Mouse (Mus musculus): ENCODE data around the gene St6gal2.

Gene St6gal2

DNA sequence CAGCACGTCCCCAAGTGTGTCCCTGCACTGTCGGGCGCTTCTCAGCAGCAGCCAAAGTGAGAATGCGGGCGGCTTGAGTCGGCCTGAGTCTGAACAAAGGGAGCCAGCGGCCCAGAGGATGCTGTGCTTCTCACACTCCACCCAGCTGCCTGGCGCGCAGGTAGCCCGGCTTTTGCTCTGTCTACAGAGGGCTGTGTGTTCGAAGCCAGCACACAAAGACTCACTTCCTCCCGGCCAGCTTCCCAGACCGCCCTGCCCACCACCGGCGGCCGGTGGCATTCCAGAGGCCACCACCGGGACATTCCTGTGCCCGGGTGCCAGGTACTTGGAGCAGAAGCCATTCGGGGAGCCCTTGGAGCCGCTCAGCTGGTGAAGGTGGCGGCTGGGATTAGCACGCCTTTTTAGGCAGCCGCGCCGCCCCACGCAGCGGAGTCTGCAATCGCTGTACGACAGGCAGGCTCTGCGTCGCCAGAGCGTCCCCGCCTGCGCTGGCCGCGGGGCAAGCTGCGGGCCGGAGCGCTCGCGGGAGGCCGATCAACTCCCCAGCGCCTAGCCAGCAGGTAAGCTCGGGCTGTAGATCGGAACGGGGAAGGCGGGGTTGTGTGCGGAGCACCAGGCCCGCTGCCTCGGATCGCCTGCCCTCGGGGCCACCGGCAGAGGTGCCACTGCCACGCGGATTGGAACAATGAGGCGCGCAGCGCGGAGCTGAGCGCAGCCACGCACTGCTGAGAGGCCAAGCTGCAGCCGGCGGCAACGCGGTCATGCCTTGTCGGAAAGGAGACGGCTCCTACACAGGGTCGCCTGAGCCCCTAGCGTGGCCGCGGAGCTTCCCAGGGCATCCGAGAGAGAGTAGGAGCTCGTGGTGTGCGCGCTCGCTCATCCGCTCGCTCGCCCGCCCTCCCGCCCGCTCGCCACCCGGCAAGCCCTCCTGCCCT, at the start of gene St6gal2:
St6gal2 (plus strand) TSS at position 133 of the 935 bp plus-strand sequence.
- DNase-seq (ENCODE audit: low read depth, low spot score): peak; percentile 76

- no peak for DNase-seq (ENCODE audit: low read depth, low spot score)
Observed at GRCm38 (mm10) chr17:55406043-55406442, 39.1 kb upstream of the St6gal2 start.

GRCm38 (mm10) chr17:55416519-55416918, 28.7 kb upstream of the St6gal2 start:
- DNase-seq (ENCODE audit: low read depth, low spot score): no peak

- peak; percentile 65 for DNase-seq (ENCODE audit: low read depth, low spot score)
Observed at GRCm38 (mm10) chr17:55446185-55446527, 974 bp downstream of the St6gal2 start.

- no peak for DNase-seq (ENCODE audit: low read depth, low spot score)
Observed at GRCm38 (mm10) chr17:55446698-55447097, 1.5 kb downstream of the St6gal2 start.

GRCm38 (mm10) chr17:55450943-55451342, 5.8 kb downstream of the St6gal2 start:
- DNase-seq (ENCODE audit: low read depth, low spot score): no peak

- no peak for DNase-seq (ENCODE audit: low read depth, low spot score)
Observed at GRCm38 (mm10) chr17:55454487-55454886, 9.3 kb downstream of the St6gal2 start.

- DNase-seq (ENCODE audit: low read depth, low spot score): no peak
Observed at GRCm38 (mm10) chr17:55460187-55460586, 15.0 kb downstream of the St6gal2 start.

GRCm38 (mm10) chr17:55467579-55467978, 22.4 kb downstream of the St6gal2 start:
- DNase-seq (ENCODE audit: low read depth, low spot score): no peak

DNA sequence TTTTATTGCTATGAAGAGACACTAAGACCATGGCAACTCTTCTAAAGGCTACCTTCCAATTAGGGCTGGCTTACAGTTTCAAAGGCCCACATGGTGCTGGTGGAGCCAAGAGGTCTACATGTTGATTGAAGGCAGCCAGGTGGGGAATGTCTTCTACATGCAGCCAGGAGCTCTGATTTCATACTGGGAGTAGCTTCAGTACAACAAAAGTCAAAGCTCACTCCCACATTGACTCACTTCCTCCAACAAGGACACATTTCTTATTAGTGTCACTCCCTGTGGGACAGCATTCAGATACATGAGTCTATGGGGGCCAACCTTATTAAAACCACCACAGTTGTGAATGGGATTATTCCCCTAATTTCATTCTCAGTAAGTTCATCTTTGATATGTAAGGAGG, 23.8 kb downstream of the St6gal2 start:
- DNase-seq (ENCODE audit: low read depth, low spot score): no peak

DNA sequence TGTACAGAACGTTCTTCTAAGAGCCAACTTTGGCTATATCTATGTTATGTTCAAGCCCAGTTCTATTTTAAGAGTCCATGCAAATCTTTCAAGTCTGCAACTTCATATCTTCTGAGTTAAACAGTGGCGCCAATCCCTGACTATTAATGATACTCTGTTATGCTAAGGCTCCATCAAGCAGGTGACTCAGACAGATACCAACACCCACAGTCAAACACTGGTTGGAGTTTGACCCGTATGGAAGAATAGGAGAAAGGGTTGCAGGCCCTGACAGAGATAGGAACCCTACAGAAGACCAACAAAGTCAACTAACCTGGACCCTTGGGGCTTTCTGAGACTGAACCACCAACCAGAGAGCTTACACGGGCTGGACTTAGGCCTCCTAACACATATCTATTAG, 30.8 kb downstream of the St6gal2 start:
- DNase-seq (ENCODE audit: low read depth, low spot score): no peak

- DNase-seq (ENCODE audit: low read depth, low spot score): peak; percentile 23
Observed at GRCm38 (mm10) chr17:55477361-55477760, 32.2 kb downstream of the St6gal2 start.

DNA sequence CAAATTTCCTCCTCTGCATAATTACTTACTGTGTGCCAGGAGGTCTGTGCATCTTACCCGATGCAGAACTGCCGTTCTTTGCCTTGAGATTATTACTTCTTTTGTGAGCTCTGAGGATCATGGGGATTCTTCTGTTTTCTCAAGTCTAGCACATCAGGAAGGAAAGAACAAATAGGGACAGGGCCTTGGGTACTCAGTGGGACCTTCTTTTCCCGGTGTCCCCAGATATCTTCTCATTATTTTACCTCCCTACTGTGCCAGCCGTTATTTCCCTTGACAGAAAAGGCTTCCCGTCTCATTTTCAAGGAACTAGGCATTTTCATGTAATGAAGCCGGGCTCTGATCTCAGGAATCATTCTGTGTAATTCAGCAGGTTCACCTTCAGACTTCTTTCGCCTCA, 34.2 kb downstream of the St6gal2 start:
- no peak for DNase-seq (ENCODE audit: low read depth, low spot score)

GRCm38 (mm10) chr17:55484108-55484870, 39.1 kb downstream of the St6gal2 start:
- no peak for DNase-seq (ENCODE audit: low read depth, low spot score)

DNA sequence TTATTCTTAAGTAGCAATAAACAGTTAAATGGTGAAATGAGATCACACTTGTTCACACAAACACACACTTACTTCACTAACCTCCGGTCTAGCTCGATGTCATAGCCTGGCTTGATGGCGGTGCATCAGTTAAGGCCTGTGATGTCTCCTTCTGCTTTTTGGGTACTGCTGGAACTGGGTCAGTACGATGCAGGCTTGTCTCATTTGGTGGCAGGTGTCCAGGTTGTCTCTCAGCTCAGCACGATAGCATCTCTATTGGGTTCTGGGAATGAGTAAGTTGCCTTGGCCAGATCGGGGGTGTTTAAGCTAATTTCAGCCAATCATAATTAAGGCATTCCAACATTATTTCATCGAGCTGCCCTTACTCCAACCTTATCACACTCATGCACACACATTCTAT, 86.7 kb downstream of the St6gal2 start:
- DNase-seq (ENCODE audit: low read depth, low spot score): no peak

- DNase-seq (ENCODE audit: low read depth, low spot score): no peak
Observed at GRCm38 (mm10) chr17:55548476-55548875, 103.3 kb downstream of the St6gal2 start.

- no peak for DNase-seq (ENCODE audit: low read depth, low spot score)
Observed at GRCm38 (mm10) chr17:55561774-55562173, 116.6 kb downstream of the St6gal2 start.

Measured in R1 (cell line).